Mouse (Mus musculus) stomach, postnatal 0 days (tissue): ENCODE measurements at regions not wholly inside any gene's neighbourhood (a gene's known extent, or its start where the extent isn't known, plus 50 kb on each side); places are given as distances from the start of the nearest gene placed in this dataset.

Source experiments
- ATAC-seq: fragments of 200-750 bp; cut with Nextera tagmentation; 2 replicates; pipeline ENCODE4 v1.8.0; 2017; ENCODE audit not compliant: low FRiP score, low TSS enrichment
- DNase-seq: peaks from one replicate; pipeline ENCODE4 v3.0.0-alpha.2; 2016; ENCODE audit warnings: low spot score
- H3K27ac ChIP-seq: fragments of 300-500 bp; sonication (generic); replicated peaks from 2 replicates; pipeline ENCODE4 v1.5.1; 2014; ENCODE audit warnings: mild to moderate bottlenecking, control low read depth
- H3K27me3 ChIP-seq: fragments of 300-500 bp; sonication (generic); 2 replicates; pipeline ENCODE4 v1.6.1; 2014; ENCODE audit warnings: low read length; ENCODE audit not compliant: control insufficient read depth, insufficient read depth
- H3K36me3 ChIP-seq: fragments of 300-500 bp; sonication (generic); 2 replicates; pipeline ENCODE4 v1.6.1; 2014; ENCODE audit warnings: low read length, mixed read lengths; ENCODE audit not compliant: control insufficient read depth, insufficient read depth
- H3K4me1 ChIP-seq: fragments of 300-500 bp; sonication (generic); replicated peaks from 2 replicates; pipeline ENCODE4 v1.6.1; 2014; ENCODE audit warnings: antibody characterized with exemption; ENCODE audit not compliant: control insufficient read depth, insufficient read depth
- H3K4me2 ChIP-seq: fragments of 300-500 bp; sonication (generic); replicated peaks from 2 replicates; pipeline ENCODE4 v1.6.1; 2014; ENCODE audit warnings: low read depth, mild to moderate bottlenecking, control low read depth, moderate library complexity
- H3K4me3 ChIP-seq: fragments of 300-500 bp; sonication (generic); 2 replicates; pipeline ENCODE4 v1.5.1; 2014; ENCODE audit warnings: low read depth, low read length, control low read depth
- H3K9ac ChIP-seq: fragments of 300-500 bp; sonication (generic); 2 replicates; pipeline ENCODE4 v1.6.1; 2014; ENCODE audit warnings: mild to moderate bottlenecking, low read length, control low read depth, mixed read lengths
- H3K9me3 ChIP-seq: fragments of 300-500 bp; sonication (generic); 2 replicates; pipeline ENCODE4 v1.6.1; 2016; ENCODE audit warnings: low read length; ENCODE audit not compliant: control insufficient read depth
- CTCF ChIP-seq: IDR thresholded peaks from 2 replicates; pipeline ENCODE4 v1.5.1; 2016; ENCODE audit warnings: antibody characterized with exemption, low read depth, mild to moderate bottlenecking, moderate library complexity
- EP300 ChIP-seq: optimal IDR thresholded peaks from 2 replicates; pipeline ENCODE3; 2016; ENCODE audit warnings: antibody characterized with exemption
- WGBS: fragments of 180-500 bp; shearing (Covaris S2); extraction: QIAGEN DNeasy Blood & Tissue Kit; methylation state at CpG from one replicate; pipeline ENCODE4 v1.1.7; 2014; 5-methylcytosine and 5-hydroxymethylcytosine counted together

DNA sequence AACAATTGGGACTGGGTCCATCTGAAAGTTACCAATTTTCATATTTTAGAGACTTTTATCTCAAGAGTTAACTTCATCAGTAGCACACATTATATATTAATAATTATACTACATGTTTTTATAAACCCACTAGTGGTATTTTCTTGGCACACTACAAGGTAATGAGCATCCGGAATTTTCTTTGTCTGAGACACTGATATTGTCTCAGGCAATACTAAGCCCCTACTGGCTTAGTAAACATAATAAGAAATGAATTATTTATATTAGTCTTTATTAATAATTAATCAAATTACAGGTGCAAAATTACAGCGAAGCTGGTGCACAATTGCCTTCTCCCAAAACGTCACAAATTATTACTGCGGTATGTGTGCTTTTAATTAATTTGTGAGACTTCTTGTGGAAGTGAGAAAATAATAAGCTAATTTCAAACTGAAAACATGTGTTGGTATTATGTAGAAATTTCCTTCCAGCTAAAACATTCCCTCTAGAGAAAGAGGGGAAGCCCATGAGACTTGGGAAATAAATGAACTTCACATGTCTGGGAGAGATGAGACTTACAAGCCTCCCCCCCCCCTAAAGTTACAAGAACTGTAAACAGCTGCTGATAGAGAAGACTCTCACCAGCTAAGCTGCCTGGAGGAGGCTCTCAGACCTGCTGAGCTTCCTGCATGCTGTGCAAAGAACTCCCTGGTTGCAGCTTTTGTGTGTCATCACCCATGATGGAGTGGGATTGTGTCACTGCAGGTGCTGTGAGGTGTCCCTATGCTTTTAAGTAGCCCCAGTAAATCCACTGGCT is 583.9 kb downstream of the Ipo11 start:
- DNase-seq (no peak), ATAC-seq (no peak)
- H3K9ac ChIP-seq: no peak overlapping the region
- TF ChIP-seq CTCF (no peak), EP300 (no peak)
- no peak overlapping the region for H3K4me2 ChIP-seq
- no peaks in the 10 kb centered on the region for H3K9me3 ChIP-seq
- no peaks in the 10 kb centered on the region for H3K4me1 ChIP-seq
- H3K27me3 ChIP-seq: no peaks in the 10 kb centered on the region
- H3K27ac ChIP-seq: no peak overlapping the region
- no peak overlapping the region for H3K4me3 ChIP-seq
- H3K36me3 ChIP-seq: no peaks in the 10 kb centered on the region
- 73% methylated on average over 4 of the region's 4 CpGs for WGBS

DNA sequence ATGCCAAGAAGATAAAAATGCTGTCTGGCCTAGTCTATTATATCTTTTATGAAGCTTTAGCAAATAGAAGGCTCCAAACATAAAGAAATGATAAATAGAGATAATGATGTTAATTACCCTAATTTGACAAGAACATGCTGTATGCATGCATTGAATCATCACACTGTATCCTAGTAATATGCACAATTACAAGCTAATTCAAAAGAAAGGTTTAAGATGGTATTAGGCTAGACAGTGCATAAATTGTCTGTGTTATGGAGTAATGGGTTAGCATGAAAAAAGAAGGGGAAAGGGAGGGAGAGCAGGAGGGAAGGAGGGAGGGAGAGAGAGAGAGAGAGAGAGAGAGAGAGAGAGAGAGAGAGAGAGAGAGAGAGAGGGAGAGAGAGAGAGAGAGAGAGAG is 604.7 kb downstream of the Ipo11 start:
- ATAC-seq (no peak), DNase-seq (no peak)
- no peaks in the 10 kb centered on the region for H3K36me3 ChIP-seq
- no peak overlapping the region for H3K4me3 ChIP-seq
- TF ChIP-seq CTCF (no peak), EP300 (no peak)
- H3K9ac ChIP-seq: no peak overlapping the region
- H3K4me1 ChIP-seq: no peaks in the 10 kb centered on the region
- H3K27ac ChIP-seq: no peak overlapping the region
- no peaks in the 10 kb centered on the region for H3K27me3 ChIP-seq
- H3K4me2 ChIP-seq: no peak overlapping the region
- no peaks in the 10 kb centered on the region for H3K9me3 ChIP-seq

DNA sequence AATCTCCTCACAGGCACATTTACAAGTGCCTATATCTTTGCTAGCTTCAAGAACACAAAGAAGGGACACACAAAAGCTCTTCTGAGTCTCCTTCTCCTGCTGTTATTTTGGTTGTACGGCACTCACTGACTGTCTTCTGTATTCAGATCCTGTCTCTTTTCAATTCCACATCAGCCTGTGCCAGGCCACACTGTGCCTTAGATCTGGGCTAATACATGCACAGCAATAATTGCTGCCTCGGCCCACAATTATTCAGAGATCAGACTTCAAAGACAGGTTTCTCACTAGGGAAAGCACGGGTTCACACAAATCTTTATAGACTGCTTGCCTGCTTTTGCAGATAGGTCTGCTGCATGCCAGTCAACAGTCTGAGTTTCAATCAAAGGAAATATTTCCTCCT is 617.8 kb downstream of the Ipo11 start:
- no peak for TF ChIP-seq EP300
- TF ChIP-seq CTCF: no peak
- Histone ChIP-seq H3K27me3 (no peaks in the 10 kb centered on the region), H3K4me1 (no peaks in the 10 kb centered on the region), H3K36me3 (no peaks in the 10 kb centered on the region), H3K4me3 (no peak overlapping the region), H3K27ac (no peak overlapping the region), H3K9me3 (no peaks in the 10 kb centered on the region), H3K4me2 (no peak overlapping the region), H3K9ac (no peak overlapping the region)
- WGBS: 78% methylated on average over 3 of the region's 3 CpGs
- DNase-seq (no peak), ATAC-seq (no peak)

DNA sequence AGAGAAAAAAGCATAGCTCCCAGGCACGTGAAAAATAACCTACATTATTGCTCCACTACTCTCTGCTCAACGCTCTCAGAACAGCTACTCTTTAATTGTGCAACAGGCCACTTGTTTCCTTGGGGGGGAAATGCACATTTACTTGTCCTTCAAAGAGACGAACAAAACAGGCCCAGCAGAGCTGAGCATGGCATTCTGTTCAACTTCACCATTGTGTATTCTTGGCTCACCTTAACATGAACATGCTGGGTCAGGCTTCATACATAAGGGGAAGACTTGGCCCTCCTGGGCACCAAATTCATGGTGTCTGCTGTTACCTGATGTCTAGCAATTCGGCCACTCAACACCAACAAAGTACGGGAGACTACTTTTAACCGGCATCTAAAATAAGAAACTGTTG is 618.3 kb downstream of the Ipo11 start:
- Histone ChIP-seq H3K4me2 (no peak overlapping the region), H3K4me3 (no peak overlapping the region), H3K9me3 (no peaks in the 10 kb centered on the region), H3K36me3 (no peaks in the 10 kb centered on the region), H3K4me1 (no peaks in the 10 kb centered on the region), H3K9ac (no peak overlapping the region), H3K27ac (no peak overlapping the region), H3K27me3 (no peaks in the 10 kb centered on the region)
- no peak for TF ChIP-seq EP300
- TF ChIP-seq CTCF: no peak
- DNase-seq (no peak), ATAC-seq (no peak)
- WGBS: 87% methylated on average over 6 of the region's 6 CpGs

DNA sequence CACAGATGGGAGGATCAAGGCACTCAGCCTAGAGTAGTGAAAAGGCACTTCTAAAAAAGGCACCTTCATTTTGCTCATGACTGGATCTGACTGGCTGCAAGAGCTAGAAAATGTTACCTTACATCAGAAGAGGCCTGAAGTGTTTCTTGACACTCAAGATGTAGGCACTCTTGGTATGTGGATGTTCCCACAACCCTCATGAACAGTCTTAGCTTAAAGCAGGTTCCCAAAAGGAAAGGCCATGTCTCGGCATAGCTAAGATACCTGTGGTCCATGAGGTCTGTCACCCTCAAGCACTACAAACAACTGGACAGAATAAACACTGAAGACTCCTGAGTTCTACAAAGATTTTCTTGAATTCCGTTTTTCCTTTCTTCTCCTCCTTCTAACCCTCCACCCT is 619.5 kb downstream of the Ipo11 start:
- no peak overlapping the region for H3K27ac ChIP-seq
- H3K4me3 ChIP-seq: no peak overlapping the region
- DNase-seq: no peak
- H3K4me1 ChIP-seq: no peaks in the 10 kb centered on the region
- H3K9ac ChIP-seq: no peak overlapping the region
- no peaks in the 10 kb centered on the region for H3K36me3 ChIP-seq
- no peaks in the 10 kb centered on the region for H3K9me3 ChIP-seq
- H3K27me3 ChIP-seq: no peaks in the 10 kb centered on the region
- no peak for ATAC-seq
- TF ChIP-seq CTCF (no peak), EP300 (no peak)
- WGBS: 57% methylated on average over 2 of the region's 2 CpGs
- no peak overlapping the region for H3K4me2 ChIP-seq

DNA sequence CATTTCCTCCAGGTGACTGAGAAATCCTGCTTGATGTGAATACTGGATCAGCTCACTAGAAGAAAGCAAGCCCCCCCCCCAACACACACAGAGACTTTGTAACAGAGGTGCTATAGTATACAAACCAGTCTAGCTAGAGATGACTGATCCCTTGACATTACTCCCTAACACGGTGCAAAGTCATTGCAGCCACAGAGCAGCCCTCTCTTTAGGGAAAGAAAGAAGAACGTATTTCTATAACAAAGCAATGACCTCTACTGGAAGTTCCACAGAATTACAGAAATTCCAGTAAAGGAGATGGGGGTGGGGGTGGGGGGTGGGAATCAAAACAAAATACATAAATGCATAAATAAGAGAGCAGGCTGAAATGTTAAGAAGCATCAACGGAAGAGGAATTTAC is 655.6 kb downstream of the Ipo11 start:
- ATAC-seq: no peak
- H3K4me1 ChIP-seq: no peaks in the 10 kb centered on the region
- WGBS: 37% methylated on average over 3 of the region's 3 CpGs
- no peaks in the 10 kb centered on the region for H3K27me3 ChIP-seq
- TF ChIP-seq EP300 (no peak), CTCF (no peak)
- H3K4me3 ChIP-seq: no peak overlapping the region
- H3K9me3 ChIP-seq: no peaks in the 10 kb centered on the region
- H3K36me3 ChIP-seq: no peaks in the 10 kb centered on the region
- H3K27ac ChIP-seq: no peak overlapping the region
- DNase-seq: no peak
- H3K9ac ChIP-seq: no peak overlapping the region
- H3K4me2 ChIP-seq: no peak overlapping the region
